Mouse (Mus musculus) hindbrain, embryonic 13.5 days (tissue): ENCODE measurements around the gene Rnaseh2c. TPM values are rescaled to one million over a fixed set of nuclear protein-coding genes. Genes with fewer than 3 reads are reported as not detected.
A peak's percentile ranks its signal among the peaks of the same experiment; 100 is the strongest.

Source experiments
- ATAC-seq: fragments of 200-750 bp; cut with Nextera tagmentation; 2 replicates; pipeline ENCODE4 v1.8.0; 2017; ENCODE audit warnings: moderate TSS enrichment; ENCODE audit not compliant: low FRiP score
- H3K27ac ChIP-seq: fragments of 300-500 bp; sonication (generic); 2 replicates; pipeline ENCODE4 v1.5.1; 2015; ENCODE audit warnings: inconsistent platforms, mild to moderate bottlenecking, moderate library complexity
- H3K27me3 ChIP-seq: fragments of 300-500 bp; sonication (generic); 2 replicates; pipeline ENCODE4 v1.6.1; 2015; ENCODE audit warnings: mild to moderate bottlenecking, inconsistent platforms
- H3K36me3 ChIP-seq: fragments of 300-500 bp; sonication (generic); 2 replicates; pipeline ENCODE4 v1.6.1; 2015; ENCODE audit warnings: mild to moderate bottlenecking, inconsistent platforms
- H3K4me1 ChIP-seq: fragments of 300-500 bp; sonication (generic); replicated peaks from 2 replicates; pipeline ENCODE4 v1.6.1; 2015; ENCODE audit warnings: inconsistent platforms
- H3K4me2 ChIP-seq: fragments of 300-500 bp; sonication (generic); 2 replicates; pipeline ENCODE4 v1.6.1; 2015; ENCODE audit warnings: inconsistent platforms, mild to moderate bottlenecking, moderate library complexity
- H3K4me3 ChIP-seq: fragments of 300-500 bp; sonication (generic); 2 replicates; pipeline ENCODE4 v1.5.1; 2015; ENCODE audit warnings: mild to moderate bottlenecking, inconsistent platforms
- H3K9ac ChIP-seq: fragments of 300-500 bp; sonication (generic); 2 replicates; pipeline ENCODE4 v1.6.1; 2015; ENCODE audit warnings: mild to moderate bottlenecking, inconsistent platforms
- H3K9me3 ChIP-seq: fragments of 300-500 bp; sonication (generic); 2 replicates; pipeline ENCODE4 v1.6.1; 2016; ENCODE audit warnings: inconsistent platforms
- WGBS: fragments of 180-500 bp; shearing (Covaris S2); methylation state at CpG from one replicate; pipeline ENCODE4 v1.1.7; 2015; 5-methylcytosine and 5-hydroxymethylcytosine counted together
- polyA plus RNA-seq: library from polyadenylated mRNA; unstranded; fragments of >200 nt; fragmentation: Nextera tagmentation; extraction: Ambion mirVana; gene quantifications from 2 replicates; pipeline ENCODE4 v1.2.1, GENCODE M21; 2015

The Rnaseh2c gene
- polyA plus RNA-seq, 1 experiment from 2014 or later: 80.6 TPM

DNA sequence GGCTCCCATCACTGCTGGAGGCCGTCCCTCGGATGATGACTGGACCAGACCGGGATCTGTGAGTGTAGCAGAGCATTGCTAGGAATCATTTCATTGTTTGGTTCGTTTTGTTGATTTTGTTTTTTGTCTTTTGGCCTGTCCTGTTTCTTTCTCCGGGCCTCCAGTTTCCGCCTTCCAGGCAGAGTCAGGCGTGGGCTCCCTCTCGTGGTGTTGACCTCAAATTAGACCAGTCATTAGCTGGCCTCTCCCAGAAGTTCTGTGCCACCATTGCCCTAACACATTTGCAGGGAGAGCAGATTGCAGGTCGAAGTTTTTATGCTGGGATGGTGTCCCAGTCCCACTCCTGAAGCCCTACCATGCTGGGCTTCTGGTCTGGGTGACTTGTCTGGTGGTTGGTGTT is 12.5 kb upstream of the Rnaseh2c start:
- H3K4me2 ChIP-seq: no peak overlapping the region
- 76% methylated on average over 9 of the region's 9 CpGs for WGBS
- H3K27ac ChIP-seq: no peak overlapping the region
- no peaks in the 10 kb centered on the region for H3K36me3 ChIP-seq
- no peaks in the 10 kb centered on the region for H3K4me1 ChIP-seq
- no peak overlapping the region for H3K4me3 ChIP-seq
- H3K9ac ChIP-seq: no peak overlapping the region
- no peaks in the 10 kb centered on the region for H3K9me3 ChIP-seq
- no peaks in the 10 kb centered on the region for H3K27me3 ChIP-seq
- no peak for ATAC-seq

- H3K4me3 ChIP-seq: no peak overlapping the region
- no peaks in the 10 kb centered on the region for H3K36me3 ChIP-seq
- H3K27ac ChIP-seq: no peak overlapping the region
- H3K9me3 ChIP-seq: no peaks in the 10 kb centered on the region
- no peak overlapping the region for H3K9ac ChIP-seq
- 0 out of 2 replicates have a peak, but pooled peaks cover 3% of the 10 kb centered on the region for H3K27me3 ChIP-seq
- H3K4me2 ChIP-seq: no peak overlapping the region
- no peak for ATAC-seq
- H3K4me1 ChIP-seq: no peaks in the 10 kb centered on the region
- WGBS: 88% methylated on average over 6 of the region's 6 CpGs
Observed at GRCm38 (mm10) chr19:5591888-5592287, 9.8 kb upstream of the Rnaseh2c start.

- Histone ChIP-seq H3K4me1 (peaks cover 22% of the 10 kb centered on the region), H3K36me3 (peaks cover 18% of the 10 kb centered on the region), H3K27ac (no peak overlapping the region), H3K4me2 (no peak overlapping the region), H3K4me3 (no peak overlapping the region), H3K27me3 (0 out of 2 replicates have a peak, but pooled peaks cover 3% of the 10 kb centered on the region), H3K9me3 (no peaks in the 10 kb centered on the region), H3K9ac (no peak overlapping the region)
- no peak for ATAC-seq
- WGBS: 78% methylated on average over 4 of the region's 4 CpGs
Observed at GRCm38 (mm10) chr19:5599224-5599623, 2.4 kb upstream of the Rnaseh2c start.

DNA sequence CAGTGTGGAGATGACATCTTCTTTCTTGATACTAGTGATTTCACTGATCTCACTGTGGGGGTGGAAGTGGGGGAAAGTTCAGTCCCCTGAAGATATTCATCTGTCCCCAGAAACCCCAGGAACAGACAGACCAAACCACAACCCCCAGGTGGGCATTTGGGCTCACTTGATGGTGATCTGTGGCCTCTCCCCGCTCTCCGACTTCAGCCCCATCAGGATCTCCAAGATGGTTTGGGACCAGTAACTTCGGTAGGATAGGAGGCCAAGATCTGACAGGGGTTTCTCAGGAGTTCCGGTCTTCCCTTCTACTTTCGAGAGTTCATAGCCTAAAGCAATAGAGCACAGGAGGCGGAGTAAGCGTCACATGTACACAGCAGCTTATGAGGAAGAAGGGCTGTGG is 2.0 kb downstream of the Rnaseh2c start:
- H3K9me3 ChIP-seq: no peaks in the 10 kb centered on the region
- ATAC-seq: no peak
- H3K9ac ChIP-seq: peak overlapping the region; percentile 97; the same call in 1 of the 2 replicates
- peak overlapping the region; percentile 95; the same call in 1 of the 2 replicates for H3K4me2 ChIP-seq
- no peak overlapping the region for H3K27ac ChIP-seq
- peaks cover 62% of the 10 kb centered on the region for H3K36me3 ChIP-seq
- no peak overlapping the region for H3K4me3 ChIP-seq
- H3K27me3 ChIP-seq: no peaks in the 10 kb centered on the region
- H3K4me1 ChIP-seq: peaks cover 39% of the 10 kb centered on the region
- WGBS: 94% methylated on average over 7 of the region's 7 CpGs

DNA sequence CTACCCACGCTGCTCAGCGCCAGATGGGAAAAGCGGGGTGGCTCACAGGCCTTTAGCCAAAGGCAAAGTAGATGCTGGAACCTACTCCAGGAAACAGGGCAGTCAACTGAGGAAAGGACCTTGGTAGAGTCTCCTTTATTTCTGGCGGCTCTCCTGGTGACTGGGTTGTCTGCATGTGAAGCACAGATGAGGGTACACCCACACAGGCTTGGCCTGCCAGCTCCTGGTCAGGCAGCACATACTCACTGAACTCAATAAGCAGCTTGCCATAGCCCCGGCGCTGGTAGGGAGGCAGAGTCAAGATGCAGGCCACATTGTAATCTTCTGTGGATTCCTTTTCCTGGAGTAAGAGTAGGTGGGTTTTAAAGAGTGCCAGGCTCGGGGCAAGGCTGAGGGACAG is 3.5 kb downstream of the Rnaseh2c start:
- WGBS: 94% methylated on average over 7 of the region's 7 CpGs
- peaks cover 65% of the 10 kb centered on the region for H3K36me3 ChIP-seq
- no peak for ATAC-seq
- peak overlapping the region; percentile 36; the same call in 1 of the 2 replicates for H3K9ac ChIP-seq
- H3K4me2 ChIP-seq: no peak overlapping the region
- no peaks in the 10 kb centered on the region for H3K27me3 ChIP-seq
- no peak overlapping the region for H3K4me3 ChIP-seq
- H3K27ac ChIP-seq: no peak overlapping the region
- H3K4me1 ChIP-seq: peaks cover 47% of the 10 kb centered on the region
- no peaks in the 10 kb centered on the region for H3K9me3 ChIP-seq

DNA sequence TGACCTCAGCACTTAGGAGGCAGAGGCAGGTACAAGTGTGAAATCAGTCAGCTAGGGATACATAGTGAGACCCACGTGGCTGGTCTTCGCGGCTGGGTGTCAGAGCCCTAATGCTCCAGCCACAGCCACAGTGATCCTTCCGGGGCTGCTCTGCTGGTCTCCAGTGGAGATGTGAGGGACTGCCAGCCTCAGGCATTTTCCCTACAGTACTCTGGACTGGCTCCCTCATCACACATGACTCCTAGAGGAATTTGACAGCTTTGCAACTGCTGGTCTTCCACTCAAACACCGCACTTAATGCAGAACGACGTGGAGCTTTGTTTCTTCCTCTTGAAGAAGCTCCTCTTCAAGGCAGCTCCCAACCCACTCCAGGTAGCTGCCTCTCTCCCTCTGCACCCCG is 4.5 kb downstream of the Rnaseh2c start:
- Histone ChIP-seq H3K4me3 (no peak overlapping the region), H3K9me3 (no peaks in the 10 kb centered on the region), H3K27ac (no peak overlapping the region), H3K4me1 (peaks cover 57% of the 10 kb centered on the region), H3K27me3 (no peaks in the 10 kb centered on the region), H3K4me2 (no peak overlapping the region), H3K36me3 (peaks cover 65% of the 10 kb centered on the region), H3K9ac (no peak overlapping the region)
- WGBS: 92% methylated on average over 8 of the region's 8 CpGs
- no peak for ATAC-seq

DNA sequence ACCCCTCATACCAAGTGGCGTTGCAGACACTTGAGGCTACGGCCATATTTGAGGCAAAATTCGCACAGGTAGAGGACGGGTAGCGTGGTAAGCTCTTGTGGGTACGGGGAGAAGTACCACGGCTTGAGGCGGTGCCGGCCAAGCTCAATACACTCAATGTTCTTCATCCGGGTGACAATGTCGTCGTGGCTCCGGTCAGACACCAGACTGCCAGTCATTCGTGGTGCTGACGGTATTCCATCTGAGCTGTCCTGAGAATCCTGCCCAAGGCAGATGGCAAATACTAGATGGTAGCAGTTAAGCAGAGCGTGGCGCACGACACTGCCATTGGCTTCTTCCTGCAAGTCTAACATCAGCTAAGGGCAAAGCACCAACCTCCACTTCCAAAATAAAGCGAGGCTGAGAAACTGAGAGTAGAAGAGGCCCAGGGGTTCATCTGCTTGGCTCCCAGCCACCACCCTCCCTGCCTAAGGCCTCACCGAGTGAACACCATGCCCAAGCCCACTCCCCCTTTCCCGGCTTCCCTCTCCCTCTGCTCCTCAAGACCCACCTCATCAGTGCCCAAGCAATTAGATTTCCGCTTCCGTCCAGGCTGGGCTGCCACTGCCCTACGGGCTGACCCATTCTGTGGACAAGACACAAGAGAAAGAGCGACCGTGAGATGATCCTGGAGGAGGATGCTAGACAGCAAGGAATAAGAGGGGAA is 6.2 kb downstream of the Rnaseh2c start:
- Histone ChIP-seq H3K27ac (no peak overlapping the region), H3K9me3 (no peaks in the 10 kb centered on the region), H3K4me3 (no peak overlapping the region; the same call in 1 of the 2 replicates), H3K27me3 (0 out of 2 replicates have a peak, but pooled peaks cover 2% of the 10 kb centered on the region), H3K4me1 (peaks cover 48% of the 10 kb centered on the region), H3K9ac (peak overlapping the region; percentile 85; the same call in 1 of the 2 replicates), H3K36me3 (peaks cover 61% of the 10 kb centered on the region), H3K4me2 (no peak overlapping the region)
- WGBS: 96% methylated on average over 26 of the region's 26 CpGs
- no peak for ATAC-seq

GRCm38 (mm10) chr19:5608707-5609106 is 7.0 kb downstream of the Rnaseh2c start:
- 0 out of 2 replicates have a peak, but pooled peaks cover 7% of the 10 kb centered on the region for H3K27me3 ChIP-seq
- WGBS: 96% methylated on average over 13 of the region's 13 CpGs
- H3K9ac ChIP-seq: peak overlapping the region; percentile 85
- peak; percentile 8; the same call in 1 of the 2 replicates for ATAC-seq
- H3K36me3 ChIP-seq: peaks cover 53% of the 10 kb centered on the region
- H3K4me2 ChIP-seq: peak overlapping the region; percentile 79
- H3K9me3 ChIP-seq: no peaks in the 10 kb centered on the region
- H3K4me1 ChIP-seq: peaks cover 39% of the 10 kb centered on the region
- H3K27ac ChIP-seq: peak overlapping the region; percentile 98
- H3K4me3 ChIP-seq: peak overlapping the region; percentile 64

DNA sequence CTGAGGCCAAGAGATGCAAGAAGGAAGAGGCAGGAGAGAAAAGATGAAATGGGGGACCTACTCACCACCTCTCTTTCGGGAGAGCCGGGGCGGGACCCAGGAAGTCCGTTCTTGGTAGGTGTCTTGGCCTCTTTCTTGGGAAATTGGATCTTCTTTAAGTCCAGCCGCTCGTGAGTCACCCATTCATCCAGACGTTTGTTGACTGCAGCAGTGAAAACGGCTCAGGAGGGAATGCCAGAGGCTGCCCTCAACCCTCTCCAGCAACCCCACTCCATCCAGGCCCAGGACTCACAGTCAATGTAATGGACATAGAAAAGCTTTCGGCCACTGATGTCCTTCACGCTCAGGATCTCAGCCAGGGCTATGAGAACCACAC is 7.5 kb downstream of the Rnaseh2c start:
- H3K36me3 ChIP-seq: peaks cover 48% of the 10 kb centered on the region
- peak overlapping the region; percentile 98 for H3K27ac ChIP-seq
- 65% methylated on average over 10 of the region's 10 CpGs for WGBS
- H3K4me3 ChIP-seq: peak overlapping the region; percentile 64
- peak overlapping the region; percentile 85 for H3K9ac ChIP-seq
- H3K9me3 ChIP-seq: no peaks in the 10 kb centered on the region
- peak overlapping the region; percentile 79 for H3K4me2 ChIP-seq
- 0 out of 2 replicates have a peak, but pooled peaks cover 12% of the 10 kb centered on the region for H3K27me3 ChIP-seq
- H3K4me1 ChIP-seq: peaks cover 35% of the 10 kb centered on the region
- ATAC-seq: no peak

GRCm38 (mm10) chr19:5609547-5610404 is 8.1 kb downstream of the Rnaseh2c start, which contains the start of gene Kat5:
Gene Kat5, minus strand, starts transcription at chr19:5610237.
- Histone ChIP-seq H3K4me1 (peaks cover 34% of the 10 kb centered on the region), H3K9me3 (no peaks in the 10 kb centered on the region), H3K4me3 (peak within 1 kb of the TSS; percentile 64), H3K36me3 (peaks cover 42% of the 10 kb centered on the region), H3K27ac (peak within 1 kb of the TSS; percentile 98), H3K4me2 (peak within 1 kb of the TSS; percentile 79), H3K9ac (peak within 1 kb of the TSS; percentile 85), H3K27me3 (0 out of 2 replicates have a peak, but pooled peaks cover 17% of the 10 kb centered on the region)
- ATAC-seq: peak; percentile 95
- under 1% methylated on average over 50 of the region's 55 CpGs for WGBS

- no peak overlapping the region for H3K4me3 ChIP-seq
- peaks cover 28% of the 10 kb centered on the region for H3K4me1 ChIP-seq
- no peaks in the 10 kb centered on the region for H3K9me3 ChIP-seq
- H3K27me3 ChIP-seq: peaks cover 28% of the 10 kb centered on the region
- no peak overlapping the region for H3K4me2 ChIP-seq
- H3K36me3 ChIP-seq: peaks cover 20% of the 10 kb centered on the region
- H3K9ac ChIP-seq: no peak overlapping the region
- H3K27ac ChIP-seq: no peak overlapping the region
- ATAC-seq: no peak
- WGBS: 95% methylated on average over 1 of the region's 1 CpGs
Observed at GRCm38 (mm10) chr19:5611973-5612372, 10.3 kb downstream of the Rnaseh2c start.

DNA sequence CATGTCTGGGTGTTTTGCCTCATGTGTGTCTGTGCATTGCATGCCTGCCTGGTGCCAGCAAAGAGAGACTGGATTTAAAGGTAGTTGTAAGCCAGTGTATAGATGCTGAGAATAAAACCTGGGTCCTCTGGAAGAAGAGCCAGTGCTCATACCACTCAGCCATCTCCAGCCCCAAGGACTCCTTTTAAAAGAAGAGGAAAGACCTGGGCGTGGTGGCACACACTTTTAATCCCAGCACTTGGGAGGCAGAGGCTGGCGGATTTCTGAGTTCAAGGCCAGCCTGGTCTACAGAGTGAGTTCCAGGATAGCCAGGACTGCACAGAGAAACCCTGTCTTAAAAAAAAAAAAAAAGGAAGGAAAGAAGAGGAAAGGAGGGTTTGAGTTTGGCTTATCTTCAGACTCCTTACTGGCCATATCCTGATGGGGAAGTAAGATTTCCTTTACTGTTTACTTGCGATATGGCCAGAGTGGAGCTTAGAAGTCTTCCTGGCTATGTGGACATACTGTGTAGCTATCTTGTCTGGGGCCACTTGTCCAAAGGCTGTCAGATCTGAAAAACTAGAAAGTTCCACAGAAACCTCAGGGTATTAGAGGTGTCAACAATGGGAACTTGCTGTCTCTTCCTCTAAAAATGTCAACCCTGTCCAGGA is 11.2 kb downstream of the Rnaseh2c start:
- H3K4me1 ChIP-seq: peaks cover 25% of the 10 kb centered on the region
- no peak overlapping the region for H3K9ac ChIP-seq
- no peak overlapping the region for H3K4me3 ChIP-seq
- no peaks in the 10 kb centered on the region for H3K9me3 ChIP-seq
- no peak overlapping the region for H3K27ac ChIP-seq
- peaks cover 28% of the 10 kb centered on the region for H3K27me3 ChIP-seq
- no peak overlapping the region for H3K4me2 ChIP-seq
- 69% methylated on average over 3 of the region's 3 CpGs for WGBS
- no peak for ATAC-seq
- peaks cover 11% of the 10 kb centered on the region for H3K36me3 ChIP-seq
